Mouse (Mus musculus) heart, postnatal 0 days (tissue): ENCODE results near the gene Vps26c.

Experiments used
- CTCF ChIP-seq: IDR thresholded peaks from 2 replicates; pipeline ENCODE4 v1.5.1; 2016; ENCODE audit warnings: antibody characterized with exemption, control low read depth, low read depth
- EP300 ChIP-seq: IDR thresholded peaks from 2 replicates; pipeline ENCODE4 v1.6.1; 2016; ENCODE audit warnings: antibody characterized with exemption, low read depth

- TF ChIP-seq CTCF: no peak
- no peak for TF ChIP-seq EP300
Measured at GRCm38 (mm10) chr16:94509983-94510382, 16.6 kb downstream of the Vps26c start.
